Mouse (Mus musculus) CD8-positive naive resting alpha-beta T cell, adult 2 months (primary cell): Measurements from ENCODE around the gene Foxa2.

Experiments
- DNase-seq, 2 experiments: peaks; one replicate each; pipeline ENCODE4 v3.0.0; 2022; ENCODE audit warnings: low read depth in 2 of 2, low spot score in 2 of 2

Foxa2 gene

DNA sequence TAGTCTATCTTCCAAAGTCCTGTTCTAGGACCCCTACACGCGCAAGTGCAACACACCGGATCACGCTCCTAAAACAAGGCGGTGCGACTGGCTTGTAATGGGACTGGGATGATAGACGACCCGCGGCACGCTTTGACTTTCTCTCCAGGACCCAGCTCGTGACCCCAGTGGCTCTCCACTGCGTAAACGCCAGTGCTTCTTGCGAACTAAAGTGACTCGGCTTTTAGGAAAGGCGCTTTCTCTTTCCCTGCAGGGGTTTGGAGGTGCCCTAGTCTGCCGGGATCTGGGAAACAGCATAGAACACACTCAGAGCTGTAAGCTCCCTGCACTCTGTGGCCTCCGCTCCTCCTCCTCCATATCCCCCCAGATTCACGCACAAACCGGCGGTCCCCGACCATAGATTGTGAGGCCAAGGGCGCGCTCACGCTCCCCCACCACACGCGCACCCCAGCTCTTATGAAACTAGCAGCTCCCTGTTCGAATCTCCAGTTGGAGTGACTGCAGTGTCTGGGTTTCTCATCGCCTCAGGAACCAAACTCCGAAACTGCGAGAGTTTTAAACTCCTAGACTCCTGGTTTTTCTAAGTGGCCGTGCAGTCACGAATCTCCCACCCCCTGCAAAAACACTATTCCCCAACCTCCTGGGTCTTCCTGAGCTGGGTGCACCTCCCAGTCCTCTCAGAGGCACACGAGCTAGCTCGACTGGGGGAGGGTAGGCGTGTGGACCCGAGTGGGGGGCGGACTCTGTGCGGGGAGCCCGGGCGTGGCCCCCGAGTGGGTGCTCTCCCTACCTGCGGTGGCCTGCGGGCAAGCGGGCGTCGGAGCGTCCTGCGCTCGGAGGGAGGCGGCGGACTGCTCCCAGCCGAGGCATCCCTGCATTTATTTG lies 7.2 kb downstream of the Foxa2 start:
- DNase-seq = no peak

DNA sequence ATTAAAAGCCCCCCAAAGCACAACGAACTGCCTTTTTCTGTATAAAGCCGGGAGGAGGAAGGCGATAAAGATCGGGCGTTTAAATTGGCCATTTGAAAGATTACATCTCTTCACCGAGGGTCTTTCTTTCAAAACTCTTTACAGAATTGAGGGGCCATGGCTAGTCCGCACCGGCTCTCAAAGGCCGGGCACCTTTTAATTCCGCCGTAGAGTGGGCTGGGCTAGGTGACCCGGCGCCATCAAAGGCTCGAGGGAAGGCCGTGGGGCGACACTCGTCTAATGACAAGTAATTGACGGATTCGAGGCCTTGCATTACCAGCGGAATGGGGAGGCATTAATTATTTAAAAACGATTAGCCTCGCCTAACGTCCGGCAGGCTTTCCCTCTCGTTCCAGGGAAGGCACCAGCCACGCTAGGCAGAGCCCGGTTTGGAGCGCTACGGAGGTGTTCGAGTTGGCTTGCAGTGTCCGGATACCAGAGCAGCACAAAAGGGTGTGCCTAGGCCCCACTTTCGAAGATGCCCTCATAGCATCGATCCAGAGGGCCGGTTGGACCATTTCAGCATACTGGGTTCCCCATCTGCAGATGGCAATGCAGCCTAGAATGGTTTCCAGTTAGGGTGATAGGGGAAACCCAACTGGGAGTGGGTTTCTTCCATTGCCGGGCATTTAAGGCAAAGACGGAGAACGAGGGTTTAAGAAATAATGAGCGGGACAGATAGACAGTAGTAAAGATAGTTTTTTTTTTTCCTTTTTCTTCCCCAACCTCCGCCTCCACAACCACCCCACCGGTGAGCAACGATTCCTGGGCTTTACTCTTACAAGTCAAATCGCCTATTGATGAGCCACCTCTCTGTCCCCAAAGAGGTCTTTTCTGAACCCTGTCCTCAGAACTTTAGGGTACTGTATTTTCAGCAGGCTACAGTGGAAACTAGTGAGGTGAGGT lies 8.1 kb downstream of the Foxa2 start:
- no peak for DNase-seq

DNA sequence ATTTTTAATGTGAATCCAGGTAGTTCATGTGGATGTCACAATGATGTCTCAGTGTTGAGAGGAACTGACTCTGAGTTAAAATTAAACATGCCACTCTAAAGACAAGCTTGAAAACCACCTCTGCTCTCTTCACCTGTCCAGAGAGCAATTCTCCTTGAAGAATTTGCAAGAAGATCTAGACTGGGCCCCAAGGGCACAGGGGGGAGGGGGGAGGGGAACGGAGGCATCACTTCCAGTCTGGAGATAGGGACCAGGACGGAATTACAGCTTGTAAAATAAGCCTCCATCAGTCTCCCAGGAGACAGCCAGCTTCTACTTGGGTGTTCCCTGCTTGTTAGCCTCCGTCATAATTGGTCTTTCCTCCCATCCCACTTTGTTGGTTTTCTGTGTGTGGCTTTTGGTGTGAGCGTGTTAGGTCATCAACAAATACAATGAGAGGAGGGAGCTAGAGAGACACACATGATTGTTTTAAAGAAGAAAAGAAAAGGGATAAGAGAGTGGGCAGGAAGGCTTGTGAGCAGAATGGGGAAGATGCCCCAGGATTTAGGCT lies 10.1 kb downstream of the Foxa2 start:
- no peak for DNase-seq

DNA sequence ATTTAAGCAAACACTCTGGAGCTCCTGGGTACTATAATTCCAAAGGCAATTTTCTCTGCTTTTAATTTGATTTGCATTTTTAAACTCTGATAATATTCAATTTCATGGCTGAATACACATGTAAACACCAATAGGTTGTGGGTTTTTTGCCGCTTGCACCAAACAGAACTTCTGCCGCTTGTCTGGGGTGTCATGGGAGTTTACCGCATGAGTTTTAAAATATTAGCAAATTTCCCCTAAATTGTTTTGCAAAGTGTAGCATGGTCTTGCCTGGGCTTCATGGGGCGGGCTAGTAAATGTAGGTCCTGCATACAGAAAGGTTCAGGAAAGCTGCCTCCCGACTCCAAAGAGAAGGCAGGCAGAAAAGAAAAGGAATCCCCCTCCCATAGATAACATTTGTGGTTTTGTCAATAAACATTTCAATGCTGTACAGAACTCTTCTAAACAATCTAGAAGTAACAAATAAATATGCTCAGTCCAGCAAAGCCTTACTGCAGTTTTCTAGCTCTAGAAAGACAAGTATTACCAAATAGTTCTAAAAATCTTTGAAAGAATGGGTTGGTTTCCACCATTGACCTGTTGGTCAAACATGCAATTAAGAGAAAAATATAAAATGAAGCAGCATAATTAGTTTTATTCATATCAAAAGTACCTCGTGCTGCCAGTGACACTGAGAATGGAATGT lies 15.6 kb downstream of the Foxa2 start:
- DNase-seq = no peak

DNA sequence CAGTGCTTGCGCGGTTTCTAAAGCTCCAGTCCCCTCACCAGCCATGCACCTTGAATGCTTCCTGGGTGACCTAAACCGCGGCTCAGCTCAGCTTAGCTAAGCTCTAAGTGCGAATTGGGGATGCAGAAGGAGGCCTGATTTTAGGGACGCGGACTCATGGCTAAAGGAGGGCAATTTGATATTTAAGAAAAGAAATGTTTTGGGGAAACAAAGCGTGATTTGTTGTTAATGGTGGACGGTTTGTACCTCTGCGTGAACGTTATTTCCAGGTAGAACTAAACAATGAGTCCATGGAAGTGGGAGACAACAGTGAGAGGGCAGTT lies 16.2 kb downstream of the Foxa2 start:
- DNase-seq = no peak

DNA sequence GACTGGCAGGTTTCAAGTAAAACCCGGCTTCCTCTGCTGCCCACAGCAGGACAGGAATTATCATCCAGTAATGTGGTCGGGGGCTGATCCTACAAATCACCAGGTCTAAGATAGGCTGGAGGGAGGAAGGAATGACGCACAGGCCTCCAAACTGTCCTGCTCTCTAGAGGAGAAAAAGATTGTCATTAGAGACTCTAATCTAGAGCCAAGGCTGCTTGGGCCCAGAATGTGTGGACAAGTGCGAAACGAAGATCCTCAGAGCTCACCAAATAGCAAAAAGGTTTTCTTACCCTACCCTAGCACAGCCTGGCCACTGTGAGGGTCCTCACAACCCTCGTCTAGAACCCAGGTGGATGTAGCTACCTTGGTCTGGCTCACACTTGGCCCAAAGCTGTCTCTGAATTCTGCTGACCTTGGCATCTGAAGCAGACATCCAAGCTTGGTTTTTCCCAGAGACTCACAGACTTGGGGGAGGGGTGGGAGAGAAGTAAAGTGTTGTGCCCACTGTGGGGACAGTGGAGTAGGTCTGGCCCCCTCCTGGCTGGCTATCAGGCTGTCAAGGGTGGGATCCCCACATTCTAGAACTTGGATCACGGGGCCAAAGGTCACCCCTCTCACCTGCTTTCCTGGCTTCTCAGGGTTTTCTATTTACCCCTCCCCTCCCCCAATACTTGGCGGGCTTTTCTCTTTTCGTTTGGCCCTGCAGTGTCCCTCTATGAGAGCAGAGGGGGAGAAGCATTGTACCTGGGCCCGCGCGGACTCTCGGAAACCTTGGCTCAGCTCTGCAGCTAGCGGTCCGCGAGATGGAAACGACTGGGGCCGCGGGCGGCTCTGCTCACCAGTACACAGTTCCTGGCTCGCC lies 16.8 kb downstream of the Foxa2 start:
- no peak for DNase-seq

DNA sequence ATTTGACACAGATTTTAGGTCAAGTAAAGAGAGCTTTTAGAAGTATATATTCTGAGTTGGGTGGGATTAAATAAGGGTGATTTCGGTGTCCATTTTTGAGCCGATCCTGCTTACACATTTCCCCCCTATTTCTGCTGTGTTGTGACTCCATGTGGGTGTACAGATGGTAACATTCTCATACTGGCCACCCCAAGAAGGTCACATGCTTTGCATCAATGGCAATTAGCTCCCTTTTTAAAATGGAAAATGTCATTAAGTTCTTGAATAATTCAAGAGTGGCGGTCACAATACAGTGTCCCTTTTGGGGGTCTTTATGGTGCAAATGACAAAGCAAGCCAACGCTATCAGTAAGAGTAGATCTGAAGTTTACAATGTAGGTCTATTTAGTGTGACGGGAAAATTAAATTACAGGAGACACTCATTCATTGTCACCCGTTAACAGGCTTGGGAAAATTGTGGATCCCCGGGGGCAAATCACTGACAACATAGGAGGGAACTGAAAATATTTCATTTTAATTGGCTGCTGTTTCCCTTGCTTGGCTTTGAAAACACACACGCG lies 17.6 kb downstream of the Foxa2 start:
- DNase-seq = no peak

DNA sequence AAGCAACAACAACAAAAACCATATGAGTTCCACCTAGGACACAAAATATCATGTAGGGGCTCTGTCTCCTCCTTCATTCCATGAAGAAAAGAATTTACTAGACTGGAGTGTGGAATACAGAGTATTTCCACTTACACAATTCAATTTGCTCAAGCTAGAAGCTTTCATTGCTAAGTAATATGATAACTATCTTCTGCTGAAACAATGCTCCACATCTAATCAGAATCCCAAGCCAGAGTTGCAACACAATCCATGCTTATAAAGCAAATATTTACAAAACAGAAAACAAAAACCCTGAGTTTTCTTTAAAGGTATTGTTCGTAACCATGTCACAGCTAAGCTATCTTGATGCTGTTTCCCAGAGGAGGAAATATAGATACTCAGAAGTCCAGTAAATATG lies 20.4 kb downstream of the Foxa2 start:
- DNase-seq = no peak

DNA sequence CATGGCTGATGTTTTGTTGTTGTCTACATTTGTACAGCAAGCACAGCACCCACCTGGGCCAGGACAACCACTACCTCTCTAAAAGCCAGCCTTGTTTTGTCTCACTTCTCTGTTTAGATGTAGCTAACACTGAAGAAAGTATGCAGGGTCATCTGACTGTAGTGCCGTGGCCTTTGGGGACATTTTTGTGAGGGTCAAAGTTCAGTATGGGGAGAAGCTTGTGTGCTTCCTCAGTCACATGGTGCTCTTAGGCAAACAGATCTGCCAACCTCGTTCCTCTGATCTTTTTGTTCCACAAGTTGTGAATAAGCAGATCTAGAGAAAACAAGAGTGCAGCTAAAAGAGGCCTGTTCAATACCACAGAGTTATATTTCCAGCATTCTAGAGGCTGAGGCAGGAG lies 21.3 kb downstream of the Foxa2 start:
- DNase-seq = no peak

DNA sequence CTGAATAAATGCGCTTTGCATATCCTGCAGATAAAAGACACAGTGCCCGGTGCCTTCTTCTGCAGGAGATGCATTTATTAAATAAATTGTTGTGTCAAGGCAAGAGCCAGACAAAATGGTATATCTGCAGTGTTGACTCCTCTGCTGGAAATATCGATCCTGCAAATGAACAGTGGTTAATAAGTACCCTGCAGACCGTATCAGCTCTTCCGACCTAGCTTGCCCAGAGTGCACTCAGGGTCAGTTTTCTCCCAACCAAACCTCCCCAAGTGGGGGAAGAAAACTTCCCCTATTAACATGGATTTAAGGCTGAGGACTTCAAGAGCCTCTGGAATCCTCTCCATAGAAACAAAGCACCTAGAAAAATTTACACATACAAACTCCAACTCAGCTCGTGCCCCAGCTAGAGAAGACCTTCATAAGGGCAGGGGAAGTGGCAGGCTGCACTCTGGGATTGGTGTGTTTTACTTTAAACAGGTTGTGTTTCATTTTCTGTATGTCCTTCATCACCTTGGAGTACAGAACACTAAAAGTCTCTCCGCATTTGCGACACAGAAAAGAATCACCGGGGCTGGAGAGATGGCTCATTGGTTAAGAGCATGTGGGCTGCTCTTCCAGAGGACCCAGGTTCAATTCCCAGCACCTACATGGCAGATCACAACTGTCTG lies 22.4 kb downstream of the Foxa2 start:
- no peak for DNase-seq

DNA sequence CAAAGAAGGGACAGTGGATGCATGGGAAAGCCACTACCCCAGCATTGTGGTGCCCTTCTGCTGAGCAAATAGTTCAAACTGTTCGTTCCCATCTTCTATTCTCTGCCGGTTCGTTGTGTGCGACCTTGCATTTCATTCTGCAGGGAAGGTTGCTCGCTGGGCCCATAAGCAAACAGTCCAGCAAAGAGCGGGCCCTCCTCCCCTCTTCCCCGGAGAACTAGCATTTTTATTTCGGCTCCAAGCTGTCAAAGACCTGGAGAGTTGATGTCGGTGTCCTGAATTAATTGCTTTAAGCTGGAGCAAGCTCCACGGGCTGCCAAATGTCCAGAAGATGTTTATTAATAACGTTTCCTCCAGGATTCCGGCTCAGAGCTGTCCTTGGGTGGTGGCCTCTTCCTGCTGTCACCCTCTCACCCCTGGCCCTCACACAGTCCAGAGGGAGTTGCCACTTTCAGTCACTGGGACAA lies 23.4 kb downstream of the Foxa2 start:
- no peak for DNase-seq

DNA sequence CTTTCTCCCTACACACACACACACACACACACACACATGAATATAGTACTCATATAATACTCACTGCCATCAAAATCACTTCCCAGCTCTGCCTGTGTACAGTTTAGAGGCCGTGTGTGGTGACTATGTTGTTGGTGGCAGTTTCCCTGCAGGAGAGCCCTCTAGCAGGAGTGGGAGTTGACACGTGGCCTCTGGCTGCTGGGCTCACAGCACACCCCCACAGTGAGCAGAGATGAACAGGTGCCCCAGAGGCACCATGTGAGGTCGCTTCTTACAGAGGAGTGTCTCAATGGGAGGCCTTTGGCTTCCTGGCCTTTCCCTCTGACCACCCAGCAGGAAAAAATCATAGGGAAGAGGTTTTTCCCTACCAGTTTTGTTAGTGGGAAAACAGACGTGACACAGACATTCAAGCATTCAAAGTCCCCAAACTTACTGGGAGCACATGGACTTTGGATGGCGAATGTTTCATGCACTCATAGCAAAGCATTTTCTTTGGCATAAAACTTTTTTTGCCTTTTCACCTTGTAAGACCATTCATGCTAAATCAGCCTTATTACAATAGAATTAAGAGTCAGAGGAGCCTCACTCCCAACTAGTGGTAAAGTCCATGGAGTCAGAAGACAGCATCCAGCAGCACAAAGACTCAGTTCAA lies 24.7 kb downstream of the Foxa2 start:
- DNase-seq = no peak

DNA sequence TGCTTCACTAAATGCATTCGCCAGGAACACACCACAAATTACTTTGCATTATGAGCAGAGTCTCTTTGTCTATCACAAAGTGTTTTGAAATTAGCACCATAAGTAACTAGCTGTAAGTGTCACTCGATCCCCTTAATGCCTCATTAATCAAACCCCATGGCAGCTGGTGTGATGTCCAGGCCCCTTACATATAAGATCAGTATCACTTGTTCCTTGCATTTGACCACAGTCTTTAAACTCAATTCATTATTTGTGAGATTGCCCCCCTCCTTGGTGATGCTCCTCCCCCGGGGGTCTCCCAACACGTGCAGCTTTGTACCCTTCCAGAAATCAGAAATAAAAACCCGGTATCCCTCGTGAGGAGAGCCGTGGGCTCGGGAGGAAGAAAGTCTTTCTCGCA lies 25.8 kb downstream of the Foxa2 start:
- no peak for DNase-seq

DNA sequence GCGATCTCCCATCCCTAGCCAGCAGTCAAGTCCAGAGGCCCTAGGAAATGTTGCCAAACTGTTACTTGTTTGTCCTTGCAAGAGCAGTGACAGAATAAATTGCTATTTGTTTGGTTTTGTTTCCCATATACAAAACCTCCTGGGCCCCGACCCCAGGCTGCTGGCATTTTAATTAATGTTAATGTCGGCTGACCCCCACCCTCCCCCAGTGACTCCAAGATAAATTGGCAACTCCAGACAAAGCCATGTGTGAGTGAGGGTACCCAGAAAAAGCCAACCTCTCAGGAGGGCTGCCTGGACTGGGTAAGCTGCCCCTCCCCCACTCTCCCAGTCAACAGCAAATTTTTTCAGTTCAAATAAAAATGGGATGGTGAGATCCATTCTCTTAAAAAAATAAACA lies 26.6 kb downstream of the Foxa2 start:
- no peak for DNase-seq

DNA sequence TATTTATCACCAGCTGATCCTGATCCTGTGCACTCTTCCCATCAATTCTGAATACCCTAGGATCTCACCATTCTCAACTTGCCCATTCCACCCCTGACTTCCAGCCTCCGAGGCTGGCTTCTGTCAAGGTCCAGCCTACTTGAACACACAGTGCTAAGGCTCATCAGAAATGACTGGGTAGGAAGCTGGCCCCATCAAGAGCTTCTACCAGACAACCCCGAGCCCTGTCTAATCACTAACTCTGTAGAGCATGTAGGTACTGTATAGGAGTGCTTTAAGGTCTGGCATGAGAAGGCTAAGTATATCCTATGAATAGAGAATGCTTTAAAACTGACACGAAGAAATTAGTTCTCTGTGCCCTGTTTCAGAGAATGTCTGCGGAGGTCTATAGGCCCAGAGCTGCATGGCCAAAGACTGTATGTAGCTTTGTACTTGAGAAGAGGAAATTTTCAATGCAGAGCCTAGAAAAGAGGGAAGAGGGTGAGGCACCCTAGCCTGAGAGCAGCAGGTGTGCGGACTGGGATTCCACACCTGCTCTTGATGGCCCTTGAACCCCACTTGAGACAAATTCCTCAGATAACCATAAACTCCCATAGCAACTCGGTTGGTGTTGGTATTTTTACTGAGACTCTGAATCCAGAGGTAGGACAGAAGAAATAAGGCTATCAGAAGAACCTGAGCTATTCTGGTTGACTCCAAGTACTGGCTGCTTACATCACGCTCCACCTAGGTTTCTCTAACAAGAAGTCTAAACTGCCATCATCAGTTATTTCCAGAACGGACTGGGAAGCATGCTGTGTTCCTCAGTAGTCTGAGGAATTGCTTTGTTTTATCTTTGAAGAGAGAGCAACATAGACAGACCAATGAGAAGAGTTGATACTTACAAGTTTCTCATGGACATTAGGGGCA lies 28.7 kb downstream of the Foxa2 start:
- DNase-seq = no peak

DNA sequence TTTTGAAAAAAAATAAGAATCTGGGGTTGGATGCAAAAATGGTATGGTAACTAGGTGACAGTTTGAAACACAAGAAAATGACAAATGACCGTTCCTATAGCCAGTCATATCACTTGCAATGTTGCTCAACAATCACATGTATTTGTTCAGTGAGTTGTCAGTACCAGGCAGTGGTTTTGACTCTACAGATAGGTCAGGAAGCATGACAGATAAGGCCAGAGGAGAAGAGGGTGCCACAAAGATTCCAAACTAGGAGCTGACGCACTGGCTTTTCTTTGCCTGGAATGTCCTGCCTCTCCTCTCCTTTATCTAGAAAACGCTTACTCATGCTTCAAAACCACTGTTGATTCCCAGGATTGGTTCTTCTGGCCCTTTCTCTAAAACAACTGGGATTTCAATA lies 33.4 kb downstream of the Foxa2 start:
- DNase-seq = no peak

DNA sequence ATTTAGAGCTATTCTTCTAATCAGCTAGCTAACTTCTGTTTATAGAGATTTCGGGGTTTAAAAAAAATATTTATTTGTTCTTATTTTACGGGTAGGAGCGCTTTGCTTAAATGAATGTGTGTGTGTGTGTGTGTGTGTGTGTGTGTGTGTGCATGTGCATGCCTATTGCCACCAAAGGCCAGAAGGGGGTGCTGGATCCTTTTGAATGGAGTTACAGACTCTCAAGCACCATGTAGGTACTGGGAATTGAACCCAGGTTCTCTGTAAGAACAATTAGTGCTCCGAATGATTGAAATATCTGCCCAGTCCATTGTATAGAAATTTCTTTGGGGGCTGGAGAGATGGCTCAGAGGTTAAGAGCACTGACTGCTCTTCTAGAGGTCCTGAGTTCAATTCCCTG lies 37.7 kb downstream of the Foxa2 start:
- no peak for DNase-seq
